Mouse (Mus musculus) 416B (cell line): ENCODE data around the gene Nr1i2.
"Not testable (repeated sequence)": the region's sequence is repeated elsewhere in the genome, so short reads cannot be mapped to it uniquely, and the experiment has no call there.

ENCODE experiments used
- DNase-seq: peaks from one replicate; pipeline ENCODE4 v3.0.0; 2011; ENCODE audit warnings: low read depth

Nr1i2 gene

GRCm38 (mm10) chr16:38294685-38295348 lies at the start of gene Nr1i2:
Gene Nr1i2, minus strand, starts transcription at chr16:38294824.
- no peak for DNase-seq

DNA sequence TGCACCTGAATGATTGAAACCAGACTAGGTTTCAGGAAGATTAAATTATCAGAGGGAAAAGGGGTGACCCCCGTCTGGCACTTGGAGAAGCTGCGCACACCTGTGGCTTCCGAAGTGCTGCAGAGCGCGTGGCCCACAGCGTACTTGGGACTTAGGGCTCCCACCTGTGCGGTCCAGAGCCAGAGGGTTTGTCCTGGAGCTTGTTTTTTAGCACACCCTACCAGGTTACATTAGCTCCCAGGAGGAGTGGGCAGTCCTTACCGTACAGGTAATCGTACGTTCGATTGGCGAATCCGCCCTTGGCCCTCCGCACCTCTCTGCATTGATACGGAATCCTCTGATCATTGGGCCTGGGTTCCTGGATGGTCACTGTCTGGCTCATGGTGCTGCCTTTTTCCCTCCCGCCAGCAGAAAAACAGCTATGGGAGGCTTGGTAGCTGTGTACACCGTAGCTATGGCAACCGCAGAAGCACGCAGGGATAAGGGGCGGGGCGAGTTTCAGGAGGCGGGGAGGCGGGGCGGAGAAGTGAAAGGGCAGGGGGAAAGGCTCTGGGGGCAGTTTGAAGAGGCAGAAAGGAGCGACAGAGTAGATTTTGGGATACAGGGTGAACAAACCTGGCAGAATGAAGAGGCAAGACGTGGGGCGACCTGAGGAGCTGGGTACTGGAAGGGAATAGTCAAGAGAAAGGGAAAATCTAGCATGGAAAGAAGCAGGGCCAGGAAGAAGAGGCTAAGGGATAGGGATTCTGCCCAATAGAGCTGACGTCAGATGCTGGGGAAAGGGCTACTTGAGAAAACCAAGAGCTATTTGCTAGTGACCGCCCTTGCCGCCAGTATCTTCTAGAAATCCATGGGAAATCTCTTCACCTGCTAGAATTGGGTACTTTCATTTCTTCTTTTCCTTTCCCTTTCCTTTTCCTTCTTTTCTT lies 47.0 kb upstream of the Nr1i2 start, which contains the start of gene Maats1:
Gene Maats1, minus strand, starts transcription at position 748 of the 929 bp plus-strand sequence.
- no peak for DNase-seq

- not testable (repeated sequence) for DNase-seq
These were observed 43.5 kb upstream of the Nr1i2 start for GRCm38 (mm10) chr16:38338077-38338476.

DNA sequence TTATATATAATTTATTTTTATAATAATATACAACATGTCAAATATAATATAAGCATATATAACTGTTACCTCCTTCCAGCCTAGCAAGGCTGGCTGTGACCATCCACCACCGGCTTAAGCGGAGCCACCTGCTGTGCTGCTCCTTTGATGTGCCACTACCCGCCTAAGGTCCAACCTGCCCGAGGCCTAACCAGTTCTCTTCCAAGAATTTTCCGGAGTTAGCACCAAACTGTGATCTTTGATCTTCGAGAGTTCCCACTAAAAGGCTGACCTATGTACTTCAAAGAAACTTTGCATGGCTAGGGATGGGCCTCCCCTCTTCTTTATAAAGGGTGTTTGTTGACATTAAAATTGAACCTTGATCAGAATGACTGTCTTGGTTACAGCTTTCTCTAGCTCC lies 39.8 kb upstream of the Nr1i2 start:
- DNase-seq: no peak

DNA sequence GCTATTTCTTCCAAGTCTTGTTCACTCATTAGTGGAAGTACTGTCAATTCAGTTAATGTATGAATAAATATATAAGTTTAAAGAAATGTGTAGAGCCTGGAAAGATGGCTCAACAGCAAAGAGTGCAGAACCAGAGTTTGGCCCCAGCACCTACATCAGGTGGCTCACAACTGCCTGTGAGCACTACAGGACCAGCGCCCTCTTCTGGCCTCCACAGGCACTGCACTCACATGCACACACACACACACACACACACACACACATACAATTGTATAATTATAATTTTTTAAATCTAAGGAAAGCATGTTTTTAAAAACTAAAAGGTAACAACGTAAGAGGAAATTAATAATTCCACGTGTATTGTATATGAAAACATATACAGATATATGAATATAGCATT lies 34.7 kb upstream of the Nr1i2 start:
- no peak for DNase-seq

DNA sequence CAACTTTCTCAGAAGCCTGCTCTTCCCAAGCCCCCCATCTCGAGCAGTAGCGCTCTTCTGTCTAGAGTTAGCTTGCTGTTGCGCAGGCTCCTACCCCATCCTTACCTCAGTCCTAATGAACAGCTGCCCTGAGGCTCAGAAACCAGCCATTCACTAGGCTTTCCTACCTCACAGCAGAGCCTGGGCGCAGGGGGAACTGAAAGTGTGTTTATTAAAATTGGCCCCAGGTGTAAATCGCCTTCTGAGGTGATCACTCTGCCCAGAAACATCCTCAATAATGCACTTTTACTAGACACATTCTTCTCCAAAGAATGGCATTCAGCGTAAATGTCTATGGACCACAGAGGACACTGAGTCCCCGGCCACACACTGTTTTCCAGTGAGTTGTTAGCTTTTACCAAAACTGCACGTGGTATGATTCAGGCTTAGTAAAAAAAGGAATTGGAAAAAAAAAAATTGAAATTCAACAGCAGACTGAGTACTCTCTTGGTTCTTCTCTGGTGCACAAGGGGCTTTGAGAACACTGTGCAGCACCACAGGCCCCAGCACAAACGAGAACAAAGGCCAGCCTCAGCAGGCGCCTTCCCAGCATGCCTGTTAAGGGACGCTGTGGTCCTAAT lies 32.3 kb upstream of the Nr1i2 start:
- DNase-seq: no peak

DNA sequence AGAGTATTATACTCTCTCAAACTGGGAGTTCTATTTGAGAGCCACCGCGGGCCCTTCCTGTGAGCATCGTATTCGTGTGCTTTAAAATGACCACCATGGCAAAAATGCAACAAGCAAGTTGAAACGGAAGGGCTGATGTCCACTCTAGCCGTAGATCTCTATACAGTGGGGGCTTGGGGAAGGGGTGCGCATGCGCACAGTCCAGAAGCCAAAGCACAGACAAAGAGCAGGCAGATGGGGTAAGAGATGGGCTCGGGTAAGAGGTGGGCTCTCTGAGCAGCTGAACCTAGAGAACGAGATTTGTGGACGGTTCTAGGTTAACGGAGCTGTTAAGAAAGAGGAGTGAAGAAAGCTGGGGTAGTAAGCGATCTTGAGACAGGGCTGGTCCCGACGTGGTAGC lies 29.7 kb upstream of the Nr1i2 start:
- no peak for DNase-seq

GRCm38 (mm10) chr16:38321452-38321935 lies 26.9 kb upstream of the Nr1i2 start:
- DNase-seq: peak; percentile 40

DNA sequence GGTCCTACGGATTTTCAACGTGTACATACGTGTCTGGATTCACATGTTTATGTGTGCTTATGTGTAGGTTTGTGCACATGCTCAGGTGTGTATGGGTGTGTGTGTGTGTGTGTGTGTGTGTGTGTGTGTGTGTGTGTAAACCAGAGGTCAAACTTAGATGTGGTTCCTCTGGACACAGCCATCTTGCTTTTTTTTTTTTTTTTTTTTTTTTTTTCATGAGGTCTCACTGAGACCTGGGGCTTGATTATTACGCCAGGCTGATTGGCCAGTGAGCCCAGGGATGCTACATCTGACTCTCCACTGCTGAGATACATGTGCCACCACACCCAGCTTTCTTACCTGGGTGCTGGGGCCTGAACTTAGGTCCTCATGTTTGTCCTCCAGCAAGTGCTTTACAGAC lies 24.5 kb upstream of the Nr1i2 start:
- DNase-seq: no peak

- no peak for DNase-seq
These were observed 23.9 kb upstream of the Nr1i2 start for GRCm38 (mm10) chr16:38318492-38318891.

DNA sequence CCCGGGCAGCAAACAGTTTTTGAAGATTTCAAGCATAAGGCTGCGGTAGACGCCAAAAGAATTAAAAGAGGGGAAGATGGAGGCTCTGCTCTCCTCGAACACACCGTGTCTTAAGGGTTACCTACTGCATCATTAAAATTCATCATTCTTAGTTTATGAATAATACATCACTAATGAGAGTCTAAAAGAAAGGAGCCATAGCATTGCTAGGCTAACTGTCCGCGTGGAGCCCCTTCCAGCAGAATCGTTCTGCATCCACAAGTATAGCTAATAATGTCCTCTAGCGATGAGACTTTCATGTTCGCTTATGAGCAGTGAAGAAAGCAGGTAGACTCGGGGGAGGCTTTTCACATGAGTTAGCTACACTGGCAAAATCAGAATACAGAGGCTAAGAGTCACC lies 13.6 kb upstream of the Nr1i2 start:
- no peak for DNase-seq

- DNase-seq: no peak
These were observed 13.0 kb upstream of the Nr1i2 start for GRCm38 (mm10) chr16:38307651-38308050.

DNA sequence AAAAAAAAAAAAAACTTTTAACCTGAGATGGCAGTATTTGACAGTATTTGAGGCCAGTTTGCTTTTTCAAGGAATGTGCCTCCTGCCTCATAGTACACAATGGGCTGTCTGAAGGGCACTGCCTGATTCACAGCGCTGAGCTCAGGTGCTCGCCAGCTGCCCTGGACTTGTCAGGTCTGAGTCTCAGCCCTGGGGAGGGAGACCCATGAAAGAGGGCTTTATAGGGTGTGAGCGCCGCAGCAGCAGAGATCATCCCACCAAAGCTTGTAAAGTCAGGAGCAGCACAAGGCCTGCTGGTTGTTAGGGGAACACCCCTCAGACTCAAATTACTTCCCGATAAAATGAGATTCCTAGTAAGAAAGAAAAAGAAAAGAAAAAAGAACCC lies 12.6 kb upstream of the Nr1i2 start:
- no peak for DNase-seq

DNA sequence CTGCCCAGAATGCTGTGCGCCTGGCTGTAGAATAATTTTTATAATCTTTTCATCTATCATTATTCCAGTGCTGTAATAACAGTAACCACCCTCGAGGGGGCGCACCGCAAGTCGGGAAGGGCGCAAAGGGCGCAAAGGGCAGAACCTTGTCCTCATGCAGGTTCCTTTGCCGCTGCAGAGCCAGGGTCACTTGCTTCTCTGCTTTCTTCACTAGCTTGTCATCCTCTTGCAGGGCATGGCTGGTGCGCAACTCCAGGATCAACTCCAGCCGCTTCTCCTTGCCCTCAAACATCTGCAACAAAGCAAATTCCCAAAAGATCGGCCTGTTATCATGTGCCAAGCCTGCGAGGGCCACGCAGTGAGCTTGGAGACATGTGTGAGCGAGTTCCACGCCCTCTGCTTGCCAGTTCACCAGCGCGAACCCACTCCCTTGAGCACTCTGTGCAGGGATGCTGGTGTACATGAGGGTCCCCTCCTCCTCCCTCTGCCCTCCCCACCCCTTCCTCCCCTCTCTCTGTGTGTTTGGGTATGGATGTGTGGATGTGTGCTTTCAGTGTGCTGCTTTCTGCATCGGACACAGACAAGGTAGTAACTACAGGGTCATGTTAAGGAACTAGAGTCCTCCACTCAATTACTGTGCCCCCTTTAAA lies 12.1 kb upstream of the Nr1i2 start:
- no peak for DNase-seq

DNA sequence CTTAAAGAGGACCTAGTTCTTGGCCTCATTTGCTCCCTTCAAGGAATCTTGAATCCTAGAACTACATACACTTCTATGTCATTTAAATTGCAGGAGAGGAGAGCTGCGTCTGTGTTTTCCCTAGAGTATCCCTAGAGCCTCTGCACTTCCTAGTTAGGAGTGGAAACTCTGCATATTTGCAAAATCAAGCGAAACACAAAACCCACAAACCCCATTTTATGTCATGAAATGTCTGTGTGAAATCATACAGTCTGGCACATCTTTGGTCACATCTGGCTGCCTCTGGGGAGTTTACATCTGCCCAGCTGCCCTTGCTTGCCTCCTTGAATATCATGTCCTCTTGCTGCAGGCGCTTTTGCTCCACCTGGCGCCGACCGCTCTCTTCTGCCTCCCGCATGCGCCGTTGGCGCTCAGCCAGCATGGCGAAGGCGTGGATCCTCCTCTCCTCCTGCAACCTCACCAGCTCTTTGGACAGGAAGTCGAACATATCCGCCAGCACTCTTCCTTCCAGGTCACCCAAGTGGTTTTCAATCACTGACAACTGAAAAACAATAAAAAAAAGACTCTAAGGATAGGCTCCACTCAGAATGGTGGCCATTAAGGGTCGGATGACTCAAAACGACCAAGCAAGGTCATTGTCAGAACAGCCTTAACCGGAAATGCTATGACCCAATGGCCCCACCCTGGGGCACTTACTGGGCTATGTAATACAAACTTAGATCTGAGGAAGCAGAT lies 10.0 kb upstream of the Nr1i2 start:
- peak; percentile 89 for DNase-seq

DNA sequence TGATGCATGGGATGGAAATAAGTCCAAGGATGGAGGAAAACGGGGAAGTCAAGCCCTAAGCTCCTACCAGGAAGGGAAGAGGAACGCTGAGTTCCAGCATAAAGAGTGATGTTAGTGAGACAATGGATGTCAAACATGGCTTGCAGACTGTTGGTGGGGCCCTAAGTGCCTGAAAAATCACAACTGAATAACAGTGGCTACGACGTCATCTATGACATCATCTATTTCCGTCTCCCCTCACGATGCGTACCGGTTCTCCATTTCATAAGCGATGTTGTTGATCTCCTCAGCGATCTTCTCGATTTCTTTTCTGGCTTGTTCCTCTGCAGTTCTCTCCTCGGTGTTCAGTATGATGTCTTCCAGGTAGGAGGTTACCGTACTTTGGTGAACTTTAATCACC lies 7.7 kb upstream of the Nr1i2 start:
- DNase-seq: no peak

GRCm38 (mm10) chr16:38298410-38298809 lies 3.8 kb upstream of the Nr1i2 start:
- DNase-seq: no peak

GRCm38 (mm10) chr16:38295349-38295930 lies 816 bp upstream of the Nr1i2 start:
- DNase-seq: peak; percentile 56

DNA sequence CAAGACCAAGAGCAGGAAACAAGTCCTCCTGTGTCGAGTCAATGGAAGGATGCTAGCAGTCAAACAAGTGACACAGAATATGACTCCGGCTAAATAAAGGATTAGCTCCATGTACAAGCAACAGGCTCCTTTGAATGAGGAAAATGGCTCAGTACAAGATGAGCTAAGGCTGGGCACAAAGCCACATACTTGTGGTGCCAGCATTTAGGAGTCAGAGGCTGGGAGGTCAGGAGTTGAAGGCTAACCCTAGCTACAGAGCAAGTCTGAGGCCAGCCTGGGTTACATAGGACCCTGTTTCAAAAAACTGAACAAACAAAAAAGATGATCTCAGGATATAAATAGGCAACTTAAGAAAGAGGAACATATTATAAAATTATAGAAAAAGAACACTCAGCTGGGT lies 4.5 kb downstream of the Nr1i2 start:
- DNase-seq: no peak

- no peak for DNase-seq
These were observed 5.8 kb downstream of the Nr1i2 start for GRCm38 (mm10) chr16:38288851-38289250.

GRCm38 (mm10) chr16:38287762-38288161 lies 6.9 kb downstream of the Nr1i2 start:
- no peak for DNase-seq
